Comparison of ENCODE assay signal across 7 mouse cellular contexts in genomic region chr15:99456963-99457605, GRCm38 (mm10). TPM values are rescaled to one million over a fixed set of nuclear protein-coding genes. Genes with fewer than 3 reads are reported as not detected.
DNase-seq lines count a peak whose midpoint lies in the region; ATAC-seq lines count a peak whose summit lies in the region.

No protein-coding gene starts in this region.

- peak overlapping the region; percentile 91 for H3K27ac ChIP-seq in hindbrain, embryonic 13.5 days

- H3K9me3 ChIP-seq in hindbrain, embryonic 13.5 days: no peaks in the 10 kb centered on the region

- H3K4me3 ChIP-seq in hindbrain, embryonic 13.5 days: peak overlapping the region; percentile 67

- peaks cover 7% of the 10 kb centered on the region; the same call in 1 of the 2 replicates for H3K36me3 ChIP-seq in hindbrain, embryonic 13.5 days

- peak overlapping the region; percentile 85 for H3K9ac ChIP-seq in hindbrain, embryonic 13.5 days

- WGBS in hindbrain, embryonic 13.5 days: under 1% methylated on average over 34 of the region's 43 CpGs

- peak; percentile 82 for DNase-seq in R1 (ENCODE audit: low read depth, low spot score)
- peak; percentile 52 for DNase-seq in cerebellum, adult 8-10 months
- peak; percentile 45 to 51 for DNase-seq in frontal cortex, postnatal 14 days (ENCODE audit: low spot score in 2 of 2)
- peak; percentile 51 to 56 for DNase-seq in left cerebral cortex, postnatal 25 days (ENCODE audit: low spot score in 2 of 2)
- peak; percentile 30 to 34 for DNase-seq in right cerebral cortex, postnatal 36 days (ENCODE audit: low spot score in 2 of 2)

- H3K4me1 ChIP-seq in hindbrain, embryonic 13.5 days (replicated peaks): peaks cover 57% of the 10 kb centered on the region

- intact Hi-C loops in left cerebral cortex, postnatal 25 days (cut with DNase I): no loop called here

- ATAC-seq in hindbrain, embryonic 13.5 days (ENCODE audit: low FRiP score): peak; percentile 79
- peak; percentile 12; the same call in 1 of the 2 replicates for ATAC-seq in megakaryocyte progenitor cell, adult 5-6 weeks (replicated peaks; ENCODE audit: poor library complexity)

- peak overlapping the region; percentile 78 for H3K4me2 ChIP-seq in hindbrain, embryonic 13.5 days

- no peaks in the 10 kb centered on the region for H3K27me3 ChIP-seq in hindbrain, embryonic 13.5 days

RNA-seq across cellular contexts. Expression of gene Nckap5l, which starts 0.5 kb away (rescaled TPM):
- polyA plus RNA-seq in hindbrain, embryonic 13.5 days (2015; fragmentation: Nextera tagmentation; extraction: Ambion mirVana): 12.3 and 13.6 TPM in 2 replicates
- 10 to 100 TPM; 16.8 to 22.3 TPM for total RNA-seq in left cerebral cortex, postnatal 25 days (2021)
- total RNA-seq in megakaryocyte progenitor cell, adult 5-6 weeks (2015): 4.0 and 9.7 TPM in 2 replicates
- total RNA-seq in megakaryocyte progenitor cell, adult 5-6 weeks (2017): 0.17 and 2.2 TPM in 2 replicates

RNA-seq across cellular contexts. Expression of gene Bcdin3d, which starts 17.4 kb away (rescaled TPM):
- polyA plus RNA-seq in hindbrain, embryonic 13.5 days (2015; fragmentation: Nextera tagmentation; extraction: Ambion mirVana): 22.6 and 23.4 TPM in 2 replicates
- 1 to 10 TPM; 4.6 to 4.9 TPM for total RNA-seq in left cerebral cortex, postnatal 25 days (2021)
- 3.9 and 5.6 TPM in 2 replicates for total RNA-seq in megakaryocyte progenitor cell, adult 5-6 weeks (2015)
- total RNA-seq in megakaryocyte progenitor cell, adult 5-6 weeks (2017): 3.7 and 6.2 TPM in 2 replicates

Comparison
In these comparisons a context has a peak if more than half of its experiments do, and no peak if none do; other contexts are left out.
1. Peak in every context shown above with its lines: DNase-seq, ATAC-seq, H3K4me3 ChIP-seq and H3K27ac ChIP-seq.
2. DNase-seq: peak in every context shown above with its lines; median percentile 82 in R1; 54 in left cerebral cortex, postnatal 25 days; 52 in cerebellum, adult 8-10 months; 48 in frontal cortex, postnatal 14 days; 32 in right cerebral cortex, postnatal 36 days.